Comparison of ENCODE assay signal across 15 mouse cellular contexts in the genomic region with DNA sequence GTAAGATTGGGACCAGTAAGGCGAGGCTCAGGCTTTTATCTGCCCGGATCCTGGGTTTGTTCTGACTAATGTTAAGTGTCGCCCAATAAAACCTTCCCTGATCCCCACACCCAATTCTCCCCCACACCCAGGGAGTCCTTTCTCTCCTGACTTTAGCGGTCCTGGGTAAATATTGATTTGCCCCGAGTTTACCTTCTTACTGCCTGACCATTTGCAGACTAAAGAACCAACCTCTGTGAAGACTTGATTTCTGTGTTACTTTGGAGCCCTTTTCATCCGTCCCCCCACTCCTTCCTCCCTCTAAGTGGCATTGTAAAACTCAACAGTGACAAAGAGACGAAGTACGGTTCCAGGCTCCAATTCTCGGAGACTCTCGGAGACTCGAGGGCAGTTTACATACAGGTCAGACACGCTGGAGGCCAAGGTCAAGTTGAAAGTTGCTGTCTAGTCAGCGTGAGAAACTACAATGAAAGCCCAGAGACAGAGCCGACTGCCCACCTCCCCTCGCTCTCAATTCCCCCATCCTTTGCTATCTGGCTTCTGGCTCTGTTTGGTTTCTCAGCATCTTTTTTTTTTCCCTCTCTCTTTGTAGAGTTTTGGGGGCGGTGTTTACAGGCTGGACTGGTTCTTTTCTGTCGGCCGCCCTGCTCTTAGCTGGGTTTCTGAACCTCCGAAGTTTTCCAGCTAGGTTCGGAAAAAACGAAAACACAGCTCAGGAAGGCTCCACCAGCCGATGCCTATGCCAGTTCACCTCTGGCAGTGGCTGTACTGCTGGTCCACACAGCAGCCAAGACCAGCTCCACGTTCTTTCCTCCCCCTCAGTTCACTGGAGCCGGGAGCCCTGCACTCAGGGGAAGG. TPM values are rescaled to one million over a fixed set of nuclear protein-coding genes. Genes with fewer than 3 reads are reported as not detected.
DNase-seq lines count a peak whose midpoint lies in the region; ATAC-seq and TF ChIP-seq lines count a peak whose summit lies in the region.
"Had no signal": no experiment of that assay in that cellular context is flagged by ENCODE, and none has a peak within 500 bp of the region (broad histone marks: within the 10 kb centered on the region; RNA-seq: fewer than 3 reads in every experiment).

No protein-coding gene starts in this region.

- H3K4me2 ChIP-seq in hindbrain, embryonic 11.5 days (replicated peaks; ENCODE audit: low read depth, low read length): no peak overlapping the region
- no peak overlapping the region for H3K4me2 ChIP-seq in hindbrain, postnatal 0 days (ENCODE audit: low read depth, low read length)
- no peak overlapping the region for H3K4me2 ChIP-seq in midbrain, embryonic 11.5 days
- H3K4me2 ChIP-seq in midbrain, embryonic 15.5 days: no peak overlapping the region
- H3K4me2 ChIP-seq in limb, embryonic 14.5 days (replicated peaks; ENCODE audit: low read depth, low read length, severe bottlenecking): peak overlapping the region; percentile 96
- H3K4me2 ChIP-seq in stomach, postnatal 0 days (replicated peaks; ENCODE audit: low read depth): no peak overlapping the region
- H3K4me2 ChIP-seq: heart, embryonic 13.5 days had no signal

- no peaks in the 10 kb centered on the region for H3K36me3 ChIP-seq in hindbrain, embryonic 11.5 days (ENCODE audit: control insufficient read depth, insufficient read depth, low read length)
- no peaks in the 10 kb centered on the region for H3K36me3 ChIP-seq in hindbrain, postnatal 0 days (ENCODE audit: insufficient read depth, low read length)
- H3K36me3 ChIP-seq in midbrain, embryonic 11.5 days (ENCODE audit: control insufficient read depth, insufficient read depth, low read length): no peaks in the 10 kb centered on the region
- H3K36me3 ChIP-seq in midbrain, embryonic 15.5 days (replicated peaks): no peaks in the 10 kb centered on the region
- 0 out of 2 replicates have a peak, but pooled peaks cover 4% of the 10 kb centered on the region for H3K36me3 ChIP-seq in limb, embryonic 14.5 days (ENCODE audit: control insufficient read depth, insufficient read depth, low read length)
- no peaks in the 10 kb centered on the region for H3K36me3 ChIP-seq in stomach, postnatal 0 days (ENCODE audit: control insufficient read depth, insufficient read depth, low read length)
- H3K36me3 ChIP-seq: heart, embryonic 13.5 days had no signal

- no peak for TF ChIP-seq EP300 in stomach, postnatal 0 days (optimal IDR thresholded peaks at IDR 0.05)

- WGBS in hindbrain, embryonic 11.5 days: under 1% methylated on average over 24 of the region's 24 CpGs
- 3% methylated on average over 24 of the region's 24 CpGs for WGBS in hindbrain, postnatal 0 days
- WGBS in midbrain, embryonic 11.5 days: 2% methylated on average over 24 of the region's 24 CpGs
- WGBS in midbrain, embryonic 15.5 days: 2% methylated on average over 24 of the region's 24 CpGs
- WGBS in limb, embryonic 14.5 days: 4% methylated on average over 24 of the region's 24 CpGs
- WGBS in stomach, postnatal 0 days: 4% methylated on average over 24 of the region's 24 CpGs

- H3K9ac ChIP-seq in hindbrain, embryonic 11.5 days (ENCODE audit: low read depth, low read length): no peak overlapping the region
- no peak overlapping the region for H3K9ac ChIP-seq in hindbrain, postnatal 0 days (replicated peaks; ENCODE audit: low read length)
- no peak overlapping the region for H3K9ac ChIP-seq in midbrain, embryonic 11.5 days (ENCODE audit: low read length)
- H3K9ac ChIP-seq in midbrain, embryonic 15.5 days: no peak overlapping the region
- H3K9ac ChIP-seq in limb, embryonic 14.5 days (ENCODE audit: low read depth, low read length, severe bottlenecking): peak overlapping the region; percentile 99
- H3K9ac ChIP-seq in stomach, postnatal 0 days (ENCODE audit: low read length): no peak overlapping the region
- H3K9ac ChIP-seq: heart, embryonic 13.5 days had no signal

- no peak overlapping the region for H3K27ac ChIP-seq in hindbrain, embryonic 11.5 days (ENCODE audit: low read depth, low read length)
- no peak overlapping the region for H3K27ac ChIP-seq in hindbrain, postnatal 0 days
- H3K27ac ChIP-seq in midbrain, embryonic 11.5 days (ENCODE audit: low read depth, low read length): no peak overlapping the region
- H3K27ac ChIP-seq in midbrain, embryonic 15.5 days: no peak overlapping the region
- H3K27ac ChIP-seq in limb, embryonic 14.5 days (replicated peaks; ENCODE audit: low read depth, low read length): peak overlapping the region; percentile 95
- no peak overlapping the region for H3K27ac ChIP-seq in stomach, postnatal 0 days (replicated peaks)
- H3K27ac ChIP-seq: heart, embryonic 13.5 days had no signal

- H3K4me1 ChIP-seq in hindbrain, embryonic 11.5 days (replicated peaks; ENCODE audit: control insufficient read depth, insufficient read depth, low read length): peaks cover 8% of the 10 kb centered on the region; the same call in 1 of the 2 replicates
- no peaks in the 10 kb centered on the region for H3K4me1 ChIP-seq in hindbrain, postnatal 0 days (ENCODE audit: insufficient read depth, low read length)
- H3K4me1 ChIP-seq in midbrain, embryonic 11.5 days (ENCODE audit: control insufficient read depth, insufficient read depth, low read length): no peaks in the 10 kb centered on the region; the same call in 1 of the 2 replicates
- H3K4me1 ChIP-seq in midbrain, embryonic 15.5 days: peaks cover 8% of the 10 kb centered on the region
- 0 out of 2 replicates have a peak, but pooled peaks cover 5% of the 10 kb centered on the region for H3K4me1 ChIP-seq in limb, embryonic 14.5 days (ENCODE audit: control insufficient read depth, insufficient read depth, low read length)
- H3K4me1 ChIP-seq in stomach, postnatal 0 days (replicated peaks; ENCODE audit: control insufficient read depth, insufficient read depth): no peaks in the 10 kb centered on the region

- no peak for TF ChIP-seq CTCF in hindbrain, postnatal 0 days (IDR thresholded peaks at IDR 0.05; ENCODE audit: low read depth)
- no peak for TF ChIP-seq CTCF in stomach, postnatal 0 days (IDR thresholded peaks at IDR 0.05; ENCODE audit: low read depth)

- DNase-seq in hindbrain, embryonic 11.5 days (ENCODE audit: low spot score): peak; percentile 63
- no peak for DNase-seq in hindbrain, postnatal 0 days (ENCODE audit: low spot score)
- DNase-seq in midbrain, embryonic 11.5 days (ENCODE audit: low spot score, missing footprints): peak; percentile 97
- peak; percentile 38 for DNase-seq in embryo, embryonic 11 days
- DNase-seq in limb, embryonic 14.5 days (ENCODE audit: low spot score): peak; percentile 7
- DNase-seq in stomach, postnatal 0 days (ENCODE audit: low spot score): no peak
- no peak for DNase-seq in cerebellum, adult 9-10 months
- DNase-seq: cerebellum, postnatal 36 days; lung, postnatal 4 days; thymus, postnatal 25 days had no signal

- no peak overlapping the region for H3K4me3 ChIP-seq in hindbrain, embryonic 11.5 days (ENCODE audit: low read depth, low read length)
- H3K4me3 ChIP-seq in hindbrain, postnatal 0 days (ENCODE audit: low read length): no peak overlapping the region
- H3K4me3 ChIP-seq in midbrain, embryonic 11.5 days (ENCODE audit: low read depth, low read length): no peak overlapping the region
- H3K4me3 ChIP-seq in midbrain, embryonic 15.5 days: no peak overlapping the region
- H3K4me3 ChIP-seq in limb, embryonic 14.5 days (replicated peaks; ENCODE audit: low read length): peak overlapping the region; percentile 76
- H3K4me3 ChIP-seq in stomach, postnatal 0 days (ENCODE audit: low read depth, low read length): no peak overlapping the region
- H3K4me3 ChIP-seq: heart, embryonic 13.5 days had no signal

- no peak for TF ChIP-seq POLR2A in limb, embryonic 14.5 days (IDR thresholded peaks at IDR 0.05; ENCODE audit: borderline replicate concordance, extremely low read depth, insufficient read depth, insufficient read length)

- peaks cover 91% of the 10 kb centered on the region for H3K27me3 ChIP-seq in hindbrain, embryonic 11.5 days (ENCODE audit: control insufficient read depth, insufficient read depth, low read length)
- H3K27me3 ChIP-seq in hindbrain, postnatal 0 days (ENCODE audit: insufficient read depth, low read length): peaks cover 79% of the 10 kb centered on the region
- H3K27me3 ChIP-seq in midbrain, embryonic 11.5 days (ENCODE audit: control insufficient read depth, insufficient read depth, low read length): peaks cover 96% of the 10 kb centered on the region
- peaks cover 89% of the 10 kb centered on the region for H3K27me3 ChIP-seq in midbrain, embryonic 15.5 days (replicated peaks)
- 0 out of 2 replicates have a peak, but pooled peaks cover 12% of the 10 kb centered on the region for H3K27me3 ChIP-seq in limb, embryonic 14.5 days (ENCODE audit: control insufficient read depth, insufficient read depth, low read length)
- H3K27me3 ChIP-seq in stomach, postnatal 0 days (ENCODE audit: control insufficient read depth, insufficient read depth, low read length): peaks cover 28% of the 10 kb centered on the region

- ATAC-seq in hindbrain, embryonic 11.5 days (ENCODE audit: low FRiP score): no peak
- ATAC-seq in hindbrain, postnatal 0 days: no peak
- no peak for ATAC-seq in midbrain, embryonic 11.5 days (ENCODE audit: low FRiP score)
- ATAC-seq in midbrain, embryonic 15.5 days (replicated peaks): no peak
- ATAC-seq in limb, embryonic 14.5 days (ENCODE audit: low FRiP score, low read depth): no peak
- no peak for ATAC-seq in stomach, postnatal 0 days (ENCODE audit: low FRiP score, low TSS enrichment)

- no peaks in the 10 kb centered on the region for H3K9me3 ChIP-seq in hindbrain, embryonic 11.5 days (ENCODE audit: control insufficient read depth, low read length)
- no peaks in the 10 kb centered on the region for H3K9me3 ChIP-seq in hindbrain, postnatal 0 days (ENCODE audit: low read length)
- no peaks in the 10 kb centered on the region for H3K9me3 ChIP-seq in midbrain, embryonic 11.5 days (ENCODE audit: control insufficient read depth, low read length)
- H3K9me3 ChIP-seq in midbrain, embryonic 15.5 days: no peaks in the 10 kb centered on the region
- no peaks in the 10 kb centered on the region for H3K9me3 ChIP-seq in limb, embryonic 14.5 days (ENCODE audit: control insufficient read depth, low read length)
- no peaks in the 10 kb centered on the region for H3K9me3 ChIP-seq in stomach, postnatal 0 days (ENCODE audit: control insufficient read depth, low read length)
- H3K9me3 ChIP-seq: heart, embryonic 13.5 days had no signal

RNA-seq across cellular contexts. Expression of a gene that starts 2.0 kb away (rescaled TPM):
- not detected in 2 replicates for polyA plus RNA-seq in hindbrain, embryonic 11.5 days (2014; fragmentation: Nextera tagmentation; extraction: Ambion mirVana)
- not detected in 2 replicates for total RNA-seq in hindbrain, postnatal 0 days (2014; rRNA removed)
- not detected in 2 replicates for polyA plus RNA-seq in hindbrain, postnatal 0 days (2015; fragmentation: Nextera tagmentation; extraction: Ambion mirVana)
- not detected in 2 replicates for polyA plus RNA-seq in midbrain, embryonic 11.5 days (2014; fragmentation: Nextera tagmentation; extraction: Ambion mirVana)
- polyA plus RNA-seq in midbrain, embryonic 15.5 days (2015; fragmentation: Nextera tagmentation; extraction: Ambion mirVana): not detected in 2 replicates
- polyA plus RNA-seq in limb, embryonic 14.5 days (2012; rRNA removed): 26.0 and 37.6 TPM in 2 replicates
- 16.0 and 24.1 TPM in 2 replicates for polyA plus RNA-seq in limb, embryonic 14.5 days (2014; fragmentation: Nextera tagmentation; extraction: Ambion mirVana)
- not detected in 2 replicates for polyA plus RNA-seq in stomach, postnatal 0 days (2015; fragmentation: Nextera tagmentation; extraction: Ambion mirVana)
- total RNA-seq: adrenal gland, adult 18-20 months; layer of hippocampus, postnatal 14 days; liver, adult 2 months had no signal
- polyA plus RNA-seq: heart, embryonic 13.5 days; liver, adult 2 months had no signal

RNA-seq across cellular contexts. Expression of a gene that starts 17.1 kb away (rescaled TPM):
- not detected in 2 replicates for polyA plus RNA-seq in hindbrain, embryonic 11.5 days (2014; fragmentation: Nextera tagmentation; extraction: Ambion mirVana)
- total RNA-seq in hindbrain, postnatal 0 days (2014; rRNA removed): not detected in 2 replicates
- not detected in 2 replicates for polyA plus RNA-seq in hindbrain, postnatal 0 days (2015; fragmentation: Nextera tagmentation; extraction: Ambion mirVana)
- not detected in 2 replicates for polyA plus RNA-seq in midbrain, embryonic 11.5 days (2014; fragmentation: Nextera tagmentation; extraction: Ambion mirVana)
- 0.13 TPM in 1 of 2 replicates, not detected in the other for polyA plus RNA-seq in midbrain, embryonic 15.5 days (2015; fragmentation: Nextera tagmentation; extraction: Ambion mirVana)
- 32.6 and 41.2 TPM in 2 replicates for polyA plus RNA-seq in limb, embryonic 14.5 days (2012; rRNA removed)
- polyA plus RNA-seq in limb, embryonic 14.5 days (2014; fragmentation: Nextera tagmentation; extraction: Ambion mirVana): 31.1 and 39.0 TPM in 2 replicates
- polyA plus RNA-seq in stomach, postnatal 0 days (2015; fragmentation: Nextera tagmentation; extraction: Ambion mirVana): not detected in 2 replicates
- total RNA-seq: adrenal gland, adult 18-20 months; layer of hippocampus, postnatal 14 days; liver, adult 2 months had no signal
- polyA plus RNA-seq: heart, embryonic 13.5 days; liver, adult 2 months had no signal

RNA-seq across cellular contexts. Expression of a gene that starts 22.0 kb away (rescaled TPM):
- not detected in 2 replicates for polyA plus RNA-seq in hindbrain, embryonic 11.5 days (2014; fragmentation: Nextera tagmentation; extraction: Ambion mirVana)
- not detected in 2 replicates for total RNA-seq in hindbrain, postnatal 0 days (2014; rRNA removed)
- not detected in 2 replicates for polyA plus RNA-seq in hindbrain, postnatal 0 days (2015; fragmentation: Nextera tagmentation; extraction: Ambion mirVana)
- not detected in 2 replicates for polyA plus RNA-seq in midbrain, embryonic 11.5 days (2014; fragmentation: Nextera tagmentation; extraction: Ambion mirVana)
- polyA plus RNA-seq in midbrain, embryonic 15.5 days (2015; fragmentation: Nextera tagmentation; extraction: Ambion mirVana): 0.15 TPM in 1 of 2 replicates, not detected in the other
- 111 and 136 TPM in 2 replicates for polyA plus RNA-seq in limb, embryonic 14.5 days (2012; rRNA removed)
- 117 and 149 TPM in 2 replicates for polyA plus RNA-seq in limb, embryonic 14.5 days (2014; fragmentation: Nextera tagmentation; extraction: Ambion mirVana)
- polyA plus RNA-seq in stomach, postnatal 0 days (2015; fragmentation: Nextera tagmentation; extraction: Ambion mirVana): 0.06 TPM in 1 of 2 replicates, not detected in the other
- total RNA-seq: layer of hippocampus, postnatal 14 days; liver, adult 2 months had no signal
- polyA plus RNA-seq: heart, embryonic 13.5 days; liver, adult 2 months had no signal

RNA-seq across cellular contexts. Expression of a gene that starts 31.8 kb away (rescaled TPM):
- 0.25 and 1.1 TPM in 2 replicates for polyA plus RNA-seq in hindbrain, embryonic 11.5 days (2014; fragmentation: Nextera tagmentation; extraction: Ambion mirVana)
- total RNA-seq in hindbrain, postnatal 0 days (2014; rRNA removed): 0.26 TPM in 1 of 2 replicates, not detected in the other
- polyA plus RNA-seq in hindbrain, postnatal 0 days (2015; fragmentation: Nextera tagmentation; extraction: Ambion mirVana): 0.18 TPM in 1 of 2 replicates, not detected in the other
- not detected in 2 replicates for polyA plus RNA-seq in midbrain, embryonic 11.5 days (2014; fragmentation: Nextera tagmentation; extraction: Ambion mirVana)
- polyA plus RNA-seq in midbrain, embryonic 15.5 days (2015; fragmentation: Nextera tagmentation; extraction: Ambion mirVana): not detected in 2 replicates
- 107 and 134 TPM in 2 replicates for polyA plus RNA-seq in limb, embryonic 14.5 days (2012; rRNA removed)
- 39.0 and 45.2 TPM in 2 replicates for polyA plus RNA-seq in limb, embryonic 14.5 days (2014; fragmentation: Nextera tagmentation; extraction: Ambion mirVana)
- polyA plus RNA-seq in stomach, postnatal 0 days (2015; fragmentation: Nextera tagmentation; extraction: Ambion mirVana): 0.13 and 0.61 TPM in 2 replicates
- total RNA-seq: layer of hippocampus, postnatal 14 days; liver, adult 2 months had no signal

RNA-seq across cellular contexts. Expression of a gene that starts 41.0 kb away (rescaled TPM):
- polyA plus RNA-seq in hindbrain, embryonic 11.5 days (2014; fragmentation: Nextera tagmentation; extraction: Ambion mirVana): 0.34 and 1.9 TPM in 2 replicates
- total RNA-seq in hindbrain, postnatal 0 days (2014; rRNA removed): 2.6 and 2.9 TPM in 2 replicates
- 1.3 and 3.9 TPM in 2 replicates for polyA plus RNA-seq in hindbrain, postnatal 0 days (2015; fragmentation: Nextera tagmentation; extraction: Ambion mirVana)
- 0.14 TPM in 1 of 2 replicates, not detected in the other for polyA plus RNA-seq in midbrain, embryonic 11.5 days (2014; fragmentation: Nextera tagmentation; extraction: Ambion mirVana)
- polyA plus RNA-seq in midbrain, embryonic 15.5 days (2015; fragmentation: Nextera tagmentation; extraction: Ambion mirVana): not detected in 2 replicates
- 15.8 and 17.0 TPM in 2 replicates for polyA plus RNA-seq in limb, embryonic 14.5 days (2012; rRNA removed)
- polyA plus RNA-seq in limb, embryonic 14.5 days (2014; fragmentation: Nextera tagmentation; extraction: Ambion mirVana): 8.9 and 10.1 TPM in 2 replicates
- 8.1 and 8.5 TPM in 2 replicates for polyA plus RNA-seq in stomach, postnatal 0 days (2015; fragmentation: Nextera tagmentation; extraction: Ambion mirVana)
- total RNA-seq: liver, adult 2 months had no signal

Comparison
In these comparisons a context has a peak if more than half of its experiments do, and no peak if none do; other contexts are left out.
1. DNase-seq: peak in hindbrain, embryonic 11.5 days (single experiment), midbrain, embryonic 11.5 days (single experiment), embryo, embryonic 11 days (single experiment) and limb, embryonic 14.5 days (single experiment); none in hindbrain, postnatal 0 days (single experiment), stomach, postnatal 0 days (single experiment) and cerebellum, adult 9-10 months (single experiment).
2. RNA of a gene that starts 2.0 kb away (polyA plus RNA-seq): 16.0 to 37.6 TPM in limb, embryonic 14.5 days; not detected in hindbrain, postnatal 0 days, not detected in hindbrain, embryonic 11.5 days, not detected in midbrain, embryonic 11.5 days, not detected in midbrain, embryonic 15.5 days and not detected in stomach, postnatal 0 days; every median in the first group is over 10 times any median in the second.
3. RNA of a gene that starts 17.1 kb away (polyA plus RNA-seq): 31.1 to 41.2 TPM in limb, embryonic 14.5 days; 0.13 TPM in midbrain, embryonic 15.5 days, not detected in hindbrain, embryonic 11.5 days, not detected in hindbrain, postnatal 0 days, not detected in midbrain, embryonic 11.5 days and not detected in stomach, postnatal 0 days; every median in the first group is over 10 times any median in the second.
4. RNA of a gene that starts 22.0 kb away (polyA plus RNA-seq): 111 to 149 TPM in limb, embryonic 14.5 days; 0.15 TPM in midbrain, embryonic 15.5 days, not detected in hindbrain, embryonic 11.5 days, not detected in hindbrain, postnatal 0 days, not detected in midbrain, embryonic 11.5 days and 0.06 TPM in stomach, postnatal 0 days; every median in the first group is over 10 times any median in the second.